Mouse (Mus musculus) stomach, embryonic 16.5 days (tissue): Measurements from ENCODE around the gene Kcnj9. TPM values are rescaled to one million over a fixed set of nuclear protein-coding genes. Genes with fewer than 3 reads are reported as not detected.

Source experiments
- ATAC-seq: fragments of 200-750 bp; cut with Nextera tagmentation; 2 replicates; pipeline ENCODE4 v1.8.0; 2017; ENCODE audit warnings: moderate number of reproducible peaks, moderate TSS enrichment; ENCODE audit not compliant: insufficient read depth, low FRiP score
- H3K27ac ChIP-seq: fragments of 300-500 bp; sonication (generic); 2 replicates; pipeline ENCODE4 v1.5.1; 2014; ENCODE audit warnings: low read length
- H3K27me3 ChIP-seq: fragments of 300-500 bp; sonication (generic); 2 replicates; pipeline ENCODE4 v1.6.1; 2014; ENCODE audit warnings: low read length, control low read depth, mixed read lengths; ENCODE audit not compliant: control insufficient read depth, insufficient read depth
- H3K36me3 ChIP-seq: fragments of 300-500 bp; sonication (generic); 2 replicates; pipeline ENCODE4 v1.6.1; 2014; ENCODE audit warnings: low read length; ENCODE audit not compliant: control insufficient read depth, insufficient read depth
- H3K4me1 ChIP-seq: fragments of 300-500 bp; sonication (generic); 2 replicates; pipeline ENCODE4 v1.6.1; 2014; ENCODE audit warnings: low read length, control low read depth, mixed read lengths; ENCODE audit not compliant: control insufficient read depth, insufficient read depth
- H3K4me2 ChIP-seq: fragments of 300-500 bp; sonication (generic); 2 replicates; pipeline ENCODE4 v1.6.1; 2014; ENCODE audit warnings: low read depth, low read length, mixed read lengths
- H3K4me3 ChIP-seq: fragments of 300-500 bp; sonication (generic); replicated peaks from 2 replicates; pipeline ENCODE4 v1.5.1; 2014; ENCODE audit warnings: mild to moderate bottlenecking, low read length
- H3K9ac ChIP-seq: fragments of 300-500 bp; sonication (generic); 2 replicates; pipeline ENCODE4 v1.6.1; 2014; ENCODE audit warnings: low read length
- H3K9me3 ChIP-seq: fragments of 300-500 bp; sonication (generic); replicated peaks from 2 replicates; pipeline ENCODE4 v1.6.1; 2016; ENCODE audit warnings: low read length, control low read depth; ENCODE audit not compliant: control insufficient read depth
- WGBS: fragments of 180-500 bp; shearing (Covaris S2); extraction: QIAGEN DNeasy Blood & Tissue Kit; methylation state at CpG from one replicate; pipeline ENCODE4 v1.1.7; 2014; 5-methylcytosine and 5-hydroxymethylcytosine counted together
- polyA plus RNA-seq: library from polyadenylated mRNA; unstranded; fragments of >200 nt; fragmentation: Nextera tagmentation; extraction: Ambion mirVana; gene quantifications from 2 replicates; pipeline ENCODE4 v1.2.1, GENCODE M21; 2015

Gene Kcnj9
- polyA plus RNA-seq, 1 experiment from 2014 or later, result not detected

GRCm38 (mm10) chr1:172277172-172277571 is 51.9 kb downstream of the Kcnj9 start:
- H3K36me3 ChIP-seq, result no peaks in the 10 kb centered on the region
- no peak overlapping the region for H3K4me2 ChIP-seq
- H3K4me3 ChIP-seq, result no peak overlapping the region
- no peak for ATAC-seq
- H3K9ac ChIP-seq, result no peak overlapping the region
- H3K27ac ChIP-seq, result no peak overlapping the region
- H3K9me3 ChIP-seq, result no peaks in the 10 kb centered on the region
- no peaks in the 10 kb centered on the region for H3K4me1 ChIP-seq
- 70% methylated on average over 3 of the region's 3 CpGs for WGBS
- no peaks in the 10 kb centered on the region for H3K27me3 ChIP-seq

- H3K4me3 ChIP-seq, result no peak overlapping the region
- no peak overlapping the region for H3K4me2 ChIP-seq
- 67% methylated on average over 5 of the region's 5 CpGs for WGBS
- no peaks in the 10 kb centered on the region for H3K36me3 ChIP-seq
- H3K4me1 ChIP-seq, result no peaks in the 10 kb centered on the region
- H3K9ac ChIP-seq, result no peak overlapping the region
- H3K27ac ChIP-seq, result no peak overlapping the region
- no peaks in the 10 kb centered on the region for H3K27me3 ChIP-seq
- H3K9me3 ChIP-seq, result no peaks in the 10 kb centered on the region
- ATAC-seq, result no peak
These were observed 54.6 kb downstream of the Kcnj9 start for GRCm38 (mm10) chr1:172274547-172274946.

- no peak for ATAC-seq
- H3K27me3 ChIP-seq, result no peaks in the 10 kb centered on the region
- H3K9me3 ChIP-seq, result no peaks in the 10 kb centered on the region
- no peaks in the 10 kb centered on the region for H3K4me1 ChIP-seq
- no peaks in the 10 kb centered on the region for H3K36me3 ChIP-seq
- H3K4me2 ChIP-seq, result no peak overlapping the region
- 53% methylated on average over 5 of the region's 5 CpGs for WGBS
- H3K9ac ChIP-seq, result no peak overlapping the region
- no peak overlapping the region for H3K27ac ChIP-seq
- no peak overlapping the region for H3K4me3 ChIP-seq
These were observed 55.0 kb downstream of the Kcnj9 start for GRCm38 (mm10) chr1:172274116-172274515.

- Histone ChIP-seq H3K36me3 (no peaks in the 10 kb centered on the region), H3K9me3 (no peaks in the 10 kb centered on the region), H3K4me3 (no peak overlapping the region), H3K4me1 (no peaks in the 10 kb centered on the region), H3K4me2 (no peak overlapping the region), H3K27me3 (no peaks in the 10 kb centered on the region), H3K27ac (no peak overlapping the region), H3K9ac (no peak overlapping the region)
- no peak for ATAC-seq
- 88% methylated on average over 6 of the region's 6 CpGs for WGBS
These were observed 55.7 kb downstream of the Kcnj9 start for GRCm38 (mm10) chr1:172273386-172273785.

GRCm38 (mm10) chr1:172271765-172272164 is 57.4 kb downstream of the Kcnj9 start:
- Histone ChIP-seq H3K4me3 (no peak overlapping the region), H3K4me2 (no peak overlapping the region), H3K36me3 (no peaks in the 10 kb centered on the region), H3K9me3 (no peaks in the 10 kb centered on the region), H3K9ac (no peak overlapping the region), H3K4me1 (no peaks in the 10 kb centered on the region), H3K27ac (no peak overlapping the region), H3K27me3 (no peaks in the 10 kb centered on the region)
- ATAC-seq, result no peak
- 69% methylated on average over 10 of the region's 10 CpGs for WGBS

- Histone ChIP-seq H3K9me3 (no peaks in the 10 kb centered on the region), H3K4me3 (no peak overlapping the region), H3K27ac (no peak overlapping the region), H3K36me3 (no peaks in the 10 kb centered on the region), H3K4me1 (no peaks in the 10 kb centered on the region), H3K9ac (no peak overlapping the region), H3K27me3 (no peaks in the 10 kb centered on the region), H3K4me2 (no peak overlapping the region)
- 72% methylated on average over 3 of the region's 3 CpGs for WGBS
- no peak for ATAC-seq
These were observed 57.9 kb downstream of the Kcnj9 start for GRCm38 (mm10) chr1:172271208-172271607.

Other genes with a start within 250 kb of the Kcnj9 start
- 238 and 260 TPM in 2 replicates for gene Copa, start 246.8 kb downstream of the Kcnj9 start, polyA plus RNA-seq
- 132 and 145 TPM in 2 replicates for gene Ncstn, start 246.5 kb downstream of the Kcnj9 start, polyA plus RNA-seq
- gene Pex19, start 202.6 kb downstream of the Kcnj9 start, polyA plus RNA-seq, result 123 and 129 TPM in 2 replicates
- gene Dcaf8, start 181.2 kb downstream of the Kcnj9 start, polyA plus RNA-seq, result 120 and 123 TPM in 2 replicates
- gene Pea15a, start 122.5 kb downstream of the Kcnj9 start, polyA plus RNA-seq, result 131 and 148 TPM in 2 replicates
- 26.1 and 53.9 TPM in 2 replicates for gene Casq1, start 109.5 kb downstream of the Kcnj9 start, polyA plus RNA-seq
- gene Atp1a4, start 70.9 kb downstream of the Kcnj9 start, polyA plus RNA-seq, result 0.04 TPM in 1 of 2 replicates, not detected in the other
- gene Igsf8, start 67.7 kb downstream of the Kcnj9 start, polyA plus RNA-seq, result 27.8 and 35.0 TPM in 2 replicates
- gene Atp1a2, start 31.3 kb downstream of the Kcnj9 start, polyA plus RNA-seq, result 5.7 and 7.5 TPM in 2 replicates
- 0.07 and 0.19 TPM in 2 replicates for gene Kcnj10, start 11.9 kb upstream of the Kcnj9 start, polyA plus RNA-seq
- gene Pigm, start 47.2 kb upstream of the Kcnj9 start, polyA plus RNA-seq, result 6.1 and 6.4 TPM in 2 replicates
- 0.59 and 0.91 TPM in 2 replicates for gene Slamf9, start 146.0 kb upstream of the Kcnj9 start, polyA plus RNA-seq
- gene Igsf9, start 152.5 kb upstream of the Kcnj9 start, polyA plus RNA-seq, result 51.6 and 55.3 TPM in 2 replicates
- 377 and 446 TPM in 2 replicates for gene Tagln2, start 170.7 kb upstream of the Kcnj9 start, polyA plus RNA-seq
- gene Cfap45, start 191.5 kb upstream of the Kcnj9 start, polyA plus RNA-seq, result 2.6 and 3.1 TPM in 2 replicates
- 1.6 and 2.5 TPM in 2 replicates for gene Vsig8, start 226.6 kb upstream of the Kcnj9 start, polyA plus RNA-seq